Mouse (Mus musculus) liver (tissue): Measurements from ENCODE around the gene Faap24.

Experiments
- DNase-seq: peaks from one replicate; pipeline ENCODE4 v3.0.0-alpha.2; 2020; ENCODE audit warnings: mixed read lengths

Faap24 gene

DNA sequence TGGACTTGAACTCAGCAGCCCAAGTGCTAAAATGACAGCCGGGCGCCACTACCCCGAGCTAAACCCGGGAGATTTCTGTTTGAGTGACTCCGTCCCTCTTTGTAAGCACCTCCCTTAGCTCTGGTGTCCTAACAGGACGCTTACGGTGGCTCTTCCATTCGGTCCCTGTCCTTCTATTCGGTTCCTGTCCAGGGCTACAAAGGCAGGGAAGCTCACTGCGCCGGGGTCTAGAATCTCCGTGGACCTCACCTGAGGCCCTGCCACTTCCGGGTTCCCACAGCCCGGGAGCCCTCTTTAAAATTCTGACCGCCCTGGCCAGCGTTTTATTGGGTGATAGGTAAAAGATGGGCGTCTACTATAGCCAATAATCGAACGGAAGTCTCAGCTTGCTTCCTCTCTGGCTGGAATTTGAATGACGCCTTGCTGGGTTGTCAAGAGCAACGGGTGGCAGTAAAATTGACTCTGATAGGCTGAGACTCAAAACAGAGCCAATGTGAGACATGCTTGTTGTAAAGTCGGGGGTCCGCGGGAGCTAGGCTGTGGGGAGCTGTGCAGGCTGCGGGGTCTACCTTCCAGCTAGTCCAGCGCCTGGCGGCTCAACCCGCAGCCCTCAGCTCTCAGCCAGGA lies at the start of gene Faap24, which contains the start of gene Cep89:
Faap24 (minus strand) TSS at position 295 of the 627 bp plus-strand sequence.
Cep89 (plus strand) TSS at position 494 of the 627 bp plus-strand sequence.
- peak; percentile 90 for DNase-seq

DNA sequence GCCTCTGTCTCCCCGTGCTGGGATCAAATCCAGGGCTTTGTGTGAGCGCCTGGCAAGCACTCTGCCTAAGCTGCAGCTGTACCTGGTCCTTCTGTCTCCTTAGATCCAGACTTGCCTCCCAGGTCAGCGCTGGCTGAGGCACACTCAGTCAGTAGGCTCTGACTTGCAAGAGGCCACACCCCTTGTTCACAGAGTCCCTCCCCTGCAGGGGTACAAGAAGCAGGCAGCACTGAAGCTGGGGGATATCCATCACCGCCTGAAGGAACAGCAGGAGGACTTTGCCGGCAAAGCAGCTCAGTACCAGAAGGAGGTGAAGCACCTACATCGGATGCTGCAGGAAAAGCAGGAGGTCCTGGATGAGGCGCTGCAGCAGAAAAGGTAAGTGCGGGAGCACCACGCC lies 38.6 kb upstream of the Faap24 start:
- no peak for DNase-seq

DNA sequence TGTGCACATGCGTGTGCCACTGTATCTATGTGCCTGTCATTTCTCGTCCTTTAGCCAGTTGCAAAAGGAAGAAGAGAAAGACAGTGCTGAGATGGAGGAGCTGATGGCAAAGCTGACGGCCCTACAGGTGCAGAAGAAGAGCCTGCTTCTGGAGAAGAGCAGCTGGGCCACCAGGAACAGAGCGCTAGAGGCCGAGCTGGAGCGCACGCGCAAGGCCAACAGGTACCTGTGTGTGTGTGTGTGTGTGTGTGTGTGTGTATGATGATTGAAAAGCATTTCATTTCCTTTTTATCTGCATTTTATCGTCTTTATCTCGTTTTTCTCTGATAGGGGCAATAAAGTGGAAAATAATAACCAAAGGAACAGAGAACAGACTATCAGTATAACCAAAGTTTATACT lies 31.5 kb upstream of the Faap24 start:
- no peak for DNase-seq

DNA sequence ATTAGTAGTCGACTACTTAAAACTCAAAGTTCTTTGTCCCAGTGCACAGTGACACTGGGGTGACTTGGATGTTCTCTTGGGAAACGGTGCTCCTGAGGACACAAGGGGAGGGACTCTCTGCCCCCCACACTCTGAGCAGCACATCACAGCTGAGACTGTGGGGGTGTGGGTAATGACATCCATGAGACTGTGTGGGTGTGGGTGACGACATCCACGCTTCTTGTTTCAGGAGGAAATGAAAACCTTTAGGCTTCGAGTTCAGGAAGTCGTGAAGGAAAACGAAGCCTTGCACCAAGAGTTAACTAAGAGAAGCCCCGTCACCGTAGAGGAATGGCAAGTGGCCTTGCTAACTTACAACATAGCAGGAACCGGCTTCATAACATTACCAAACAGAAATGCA lies 26.4 kb upstream of the Faap24 start:
- DNase-seq, result no peak

DNA sequence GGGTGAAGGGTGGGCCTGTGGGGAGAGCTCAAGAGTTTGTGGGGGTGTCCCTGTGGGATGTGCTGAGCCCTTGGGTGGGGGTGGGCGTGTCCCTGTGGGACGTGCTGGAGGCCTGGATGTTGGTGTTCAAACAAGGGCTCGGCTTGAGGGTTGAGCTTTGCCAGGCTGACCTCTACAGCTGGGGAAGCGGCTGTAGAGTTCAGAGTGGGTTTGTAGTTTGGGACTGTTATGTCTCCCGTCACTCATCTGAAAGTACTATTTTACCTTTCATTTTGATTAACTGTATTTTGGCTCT lies 20.0 kb upstream of the Faap24 start:
- no peak for DNase-seq

DNA sequence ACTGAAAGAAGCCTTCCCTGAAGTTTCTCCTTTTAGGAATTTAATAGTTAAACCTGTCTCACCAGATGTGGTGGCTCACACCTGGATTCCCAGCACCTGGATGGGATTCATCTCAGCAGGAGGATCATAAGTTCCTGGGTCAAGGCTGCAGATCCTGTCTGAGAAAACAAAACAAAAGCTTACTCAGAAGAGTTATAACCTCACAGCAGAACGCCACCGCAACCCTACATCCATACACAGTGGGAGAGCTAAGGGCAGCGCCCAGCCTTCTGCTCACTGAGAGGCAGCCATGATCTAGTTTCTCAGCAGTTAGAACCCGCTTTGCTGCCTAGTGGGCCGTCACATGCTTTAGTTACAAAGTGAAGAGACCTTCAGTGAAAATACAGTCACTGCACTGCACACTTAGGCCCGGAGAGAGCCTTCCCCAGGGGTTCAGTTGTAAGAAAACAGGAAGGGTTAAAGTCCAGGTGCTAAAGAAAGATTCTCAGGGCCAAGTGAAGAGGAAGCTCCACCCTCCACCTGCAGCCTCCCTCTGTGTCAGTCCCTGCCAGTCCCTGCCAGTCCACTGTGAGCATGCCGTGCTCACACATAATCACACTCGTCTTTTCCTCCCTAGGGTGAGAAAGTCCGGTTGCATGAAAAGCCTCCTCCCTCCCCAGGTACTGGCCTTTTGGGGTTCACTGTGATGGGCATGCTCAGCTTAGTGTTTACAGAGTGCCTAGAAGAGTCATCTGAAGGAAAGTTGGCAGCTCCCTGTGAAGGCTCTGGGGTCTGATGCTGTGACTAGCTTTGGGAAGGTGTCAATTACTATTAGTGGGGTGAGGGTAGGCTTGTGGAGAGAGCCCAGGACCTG lies 19.4 kb upstream of the Faap24 start:
- DNase-seq, result no peak

DNA sequence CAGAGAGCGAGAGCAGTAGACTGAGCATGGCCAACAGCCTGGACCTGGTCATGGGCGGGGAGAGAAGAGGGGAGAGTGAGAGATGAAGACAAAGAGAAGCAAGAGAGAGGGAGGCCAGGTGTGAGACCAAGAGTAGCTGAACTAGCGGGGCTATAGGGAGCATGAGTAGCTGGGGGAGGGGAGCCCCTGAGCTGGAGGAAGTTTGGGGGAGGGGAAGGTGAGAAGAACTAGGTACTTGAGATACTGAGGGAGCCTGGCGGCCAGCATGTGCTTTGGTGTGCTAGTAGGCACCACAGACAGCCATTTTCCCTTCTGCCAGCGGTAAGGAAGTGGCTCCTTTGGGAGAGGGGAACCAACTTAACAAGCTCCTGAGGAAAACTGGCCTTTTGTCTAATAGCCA lies 18.6 kb upstream of the Faap24 start:
- DNase-seq, result no peak

DNA sequence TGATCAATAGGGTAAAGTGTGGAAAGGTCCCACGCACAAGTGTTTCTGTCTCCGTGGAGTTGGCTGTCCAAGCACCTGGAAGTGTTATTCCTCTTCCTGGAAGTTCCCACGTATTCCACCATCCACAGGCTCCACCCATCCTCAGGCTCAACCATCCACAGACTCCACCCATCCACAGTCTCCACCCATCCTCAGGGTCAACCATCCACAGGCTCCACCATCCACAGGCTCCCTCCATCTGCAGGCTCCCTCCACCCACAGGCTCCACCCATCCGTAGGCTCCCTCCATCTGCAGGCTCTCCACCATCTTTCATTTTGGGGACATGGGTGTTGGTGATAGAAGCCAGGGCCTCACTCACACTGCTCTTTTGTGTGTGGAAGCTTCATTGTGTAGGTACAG lies 4.5 kb upstream of the Faap24 start:
- no peak for DNase-seq

DNA sequence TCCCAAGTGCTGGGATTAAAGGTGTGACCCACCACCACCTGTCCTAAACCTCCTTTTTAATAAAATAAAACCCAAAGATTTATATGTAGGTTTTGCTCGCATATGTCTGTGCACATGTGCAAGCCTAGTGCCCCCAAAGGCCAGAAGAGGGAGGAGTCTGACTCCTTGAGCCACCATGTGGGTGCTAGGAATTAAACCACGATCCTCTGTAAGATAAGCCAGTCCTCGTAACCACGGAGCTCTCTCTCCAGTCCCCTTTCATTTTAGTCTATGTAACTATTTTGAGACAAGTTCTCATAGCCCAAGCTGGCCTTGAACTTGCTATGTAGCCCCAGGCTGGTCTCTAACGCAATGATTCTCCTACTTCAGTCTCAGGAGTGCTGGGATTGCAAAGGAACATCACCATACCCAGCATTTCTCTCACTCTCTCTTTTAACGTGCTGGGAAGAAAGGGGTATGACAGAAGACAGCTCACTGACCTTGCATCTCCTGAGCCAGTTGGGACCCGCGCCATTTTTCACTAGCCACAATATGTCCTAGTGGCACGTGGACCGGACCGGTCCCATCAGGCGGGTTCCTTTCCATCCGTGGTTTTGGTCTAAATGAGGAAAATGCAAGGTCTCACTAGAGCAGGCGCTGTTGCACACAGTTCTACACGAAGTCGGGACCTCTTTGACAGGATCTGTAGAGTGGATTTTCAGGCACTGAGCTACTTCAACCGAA lies 741 bp downstream of the Faap24 start:
- DNase-seq, result peak; percentile 33

DNA sequence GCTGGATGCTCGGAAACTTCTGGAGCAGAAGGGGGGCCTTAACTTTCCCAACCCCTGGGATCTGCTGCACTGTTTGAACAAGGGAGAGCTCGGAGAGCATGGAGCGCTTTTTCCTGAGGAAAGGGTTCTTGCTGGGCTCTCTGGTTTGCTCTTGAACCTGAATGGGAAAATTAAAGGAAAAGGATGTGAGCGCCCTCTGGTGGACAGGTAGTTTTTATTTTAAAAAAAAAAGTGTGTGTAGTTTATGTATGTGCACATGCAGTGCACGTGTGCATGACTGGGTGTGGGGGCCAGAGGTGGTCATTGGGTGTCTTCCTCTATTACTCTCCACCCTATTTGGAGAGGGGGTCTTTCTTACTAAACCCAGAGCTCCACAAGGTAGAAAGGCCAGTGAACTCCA lies 3.7 kb downstream of the Faap24 start:
- peak; percentile 23 for DNase-seq

DNA sequence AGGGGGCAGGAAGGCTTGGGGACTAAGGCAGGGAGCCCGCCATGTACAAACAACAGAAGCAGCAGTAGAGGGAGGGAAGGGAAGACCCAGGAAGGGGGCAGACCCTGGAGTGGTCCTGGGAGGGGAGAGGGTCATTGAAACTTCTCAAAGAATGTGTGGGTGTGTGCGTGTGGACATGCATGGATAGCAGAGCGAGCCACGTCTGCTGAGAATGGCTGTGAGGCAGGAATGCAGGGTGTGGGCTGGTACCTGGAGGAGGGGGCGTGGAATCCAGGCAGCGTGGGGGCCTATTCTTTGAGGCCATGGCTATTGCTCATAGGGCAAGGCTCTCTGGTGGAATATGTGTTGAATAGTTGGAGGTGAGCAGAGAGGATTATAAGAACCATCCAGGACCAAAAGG lies 7.9 kb downstream of the Faap24 start:
- DNase-seq, result no peak

DNA sequence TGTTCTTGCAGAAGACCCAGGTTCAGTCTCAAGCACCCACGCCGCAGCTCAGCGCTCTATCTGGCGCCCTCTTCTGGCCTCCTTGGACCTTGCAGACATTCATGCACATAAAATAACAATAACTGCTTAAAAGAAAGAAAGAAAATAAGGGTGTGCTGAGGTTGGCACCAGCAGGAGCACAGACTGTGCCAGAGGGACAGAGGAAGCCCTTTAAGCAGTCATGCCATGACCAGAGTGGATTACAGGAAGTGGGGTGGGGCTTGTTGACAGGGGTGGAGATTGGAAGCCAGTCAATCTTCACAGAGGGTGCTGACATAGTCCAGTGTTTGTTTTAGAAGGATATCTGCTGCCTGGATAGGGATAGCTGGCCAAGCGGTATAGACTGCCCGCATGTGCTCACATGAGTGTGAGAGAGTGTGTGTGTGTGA lies 10.1 kb downstream of the Faap24 start:
- DNase-seq, result peak; percentile 29

DNA sequence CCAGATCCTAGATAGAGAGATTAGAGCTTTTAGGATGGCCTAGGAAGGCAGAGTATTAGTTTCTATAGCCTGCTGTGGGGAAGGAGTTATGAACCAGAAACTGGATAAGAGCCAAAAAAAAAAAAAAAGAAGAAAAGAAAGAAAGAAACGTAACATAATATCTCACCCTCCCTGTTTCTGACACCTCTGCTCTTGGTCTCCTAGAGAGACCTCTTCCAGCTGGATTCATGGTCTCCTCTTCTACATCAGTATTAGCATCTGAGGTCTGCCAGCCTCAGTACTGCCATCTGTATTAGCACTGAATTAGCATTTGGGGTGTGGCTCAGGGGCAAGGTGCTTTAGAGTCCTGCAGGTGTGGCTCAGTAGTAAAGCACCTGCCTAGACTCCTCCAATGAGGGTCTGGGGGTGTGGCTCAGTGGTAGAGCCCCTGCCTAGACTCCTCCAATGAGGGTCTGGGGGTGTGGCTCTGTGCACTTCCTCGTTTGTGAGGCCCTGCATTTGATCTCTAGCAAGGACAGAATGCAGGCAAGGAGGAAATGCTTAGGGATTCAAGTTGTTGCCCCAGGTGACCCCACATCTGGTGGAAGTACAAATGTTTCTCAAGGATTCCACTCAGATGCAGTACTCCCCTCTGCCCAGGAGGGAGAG lies 13.8 kb downstream of the Faap24 start:
- no peak for DNase-seq

DNA sequence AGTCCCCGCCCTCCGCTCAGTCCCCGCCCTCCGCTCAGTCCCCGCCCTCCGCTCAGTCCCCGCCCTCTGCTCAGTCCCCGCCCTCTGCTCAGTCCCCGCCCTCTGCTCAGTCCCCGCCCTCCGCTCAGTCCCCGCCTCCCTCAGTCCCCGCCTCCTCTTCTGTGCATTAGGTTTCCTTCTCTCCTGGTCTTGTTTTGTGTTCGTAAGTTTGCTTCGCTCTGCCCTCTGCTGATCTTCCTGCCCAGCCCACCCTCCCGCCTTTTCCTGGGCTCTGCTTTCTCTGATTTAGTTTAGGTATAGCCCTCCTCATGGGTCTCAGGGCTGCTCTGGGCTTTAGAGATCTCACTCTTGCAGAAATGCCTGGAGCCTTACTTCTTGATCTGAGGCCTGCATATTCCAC lies 14.8 kb downstream of the Faap24 start:
- peak; percentile 41 for DNase-seq

DNA sequence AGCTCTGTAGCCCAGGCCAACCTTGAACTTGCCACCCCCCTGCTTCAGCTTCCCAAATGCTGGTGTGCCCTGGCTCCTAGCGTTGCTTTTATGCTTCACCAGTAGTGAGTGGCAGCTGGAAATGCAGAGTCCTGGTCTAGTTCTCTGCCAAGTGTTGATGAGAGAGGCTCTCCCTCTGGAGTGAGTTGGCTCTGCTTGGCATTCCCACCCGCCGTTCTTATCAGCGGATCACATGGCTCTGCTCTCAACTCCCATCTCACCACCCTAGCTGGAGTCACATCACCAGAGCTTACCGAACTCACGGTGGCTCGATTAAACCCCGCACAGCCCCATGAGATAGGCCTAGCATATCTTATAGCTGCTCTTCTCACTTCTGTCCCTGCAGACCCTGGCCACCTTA lies 16.3 kb downstream of the Faap24 start:
- DNase-seq, result no peak

DNA sequence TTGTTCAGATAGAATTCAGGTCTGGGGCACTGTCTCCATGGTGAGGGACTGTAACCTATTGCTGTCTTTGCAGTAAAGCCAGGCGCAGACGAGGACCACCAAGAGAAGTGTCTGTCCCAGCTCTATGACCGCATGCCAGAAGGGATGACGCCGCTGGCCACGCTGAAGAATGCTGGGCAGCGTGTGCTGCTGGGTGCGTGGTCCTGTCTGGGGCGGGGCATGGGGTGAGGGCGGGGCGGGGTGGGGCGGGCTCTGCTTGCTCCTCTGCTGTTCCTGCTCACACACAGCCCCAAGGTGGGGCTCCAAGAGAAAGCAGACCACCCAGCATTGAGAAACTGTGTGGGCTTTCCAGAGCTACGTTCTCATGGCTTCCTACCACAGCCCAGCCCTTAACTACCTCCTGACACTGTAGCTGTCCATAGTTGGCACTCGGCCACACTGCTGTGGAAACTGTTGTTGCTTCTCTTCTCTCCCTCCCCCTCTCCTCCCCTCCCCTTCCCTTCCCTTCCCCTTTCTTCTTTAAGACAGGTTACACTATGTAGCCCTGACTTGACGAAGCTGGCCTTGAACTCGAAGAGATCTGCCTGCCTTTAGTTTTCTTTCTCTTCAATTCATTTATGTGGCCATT lies 17.0 kb downstream of the Faap24 start:
- no peak for DNase-seq

DNA sequence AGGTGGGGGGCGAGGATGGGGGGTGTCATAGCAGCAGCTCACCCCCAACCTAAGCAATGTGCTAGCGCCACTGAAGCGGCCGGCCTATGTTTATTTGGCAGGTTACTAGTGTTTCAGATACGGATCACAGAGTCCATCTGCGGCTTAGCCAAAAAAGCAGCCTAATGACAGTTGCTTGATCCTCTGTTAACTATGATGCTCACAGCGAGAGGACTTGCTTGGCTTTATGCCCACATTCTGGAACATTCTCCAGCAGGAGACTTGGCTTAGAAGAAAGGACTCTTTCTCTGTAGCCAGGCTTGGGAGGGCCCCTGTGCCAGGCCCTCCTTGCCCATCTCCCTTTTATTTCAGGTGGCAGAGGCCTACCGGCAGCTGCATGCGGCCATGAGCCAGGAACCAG lies 20.0 kb downstream of the Faap24 start:
- no peak for DNase-seq

DNA sequence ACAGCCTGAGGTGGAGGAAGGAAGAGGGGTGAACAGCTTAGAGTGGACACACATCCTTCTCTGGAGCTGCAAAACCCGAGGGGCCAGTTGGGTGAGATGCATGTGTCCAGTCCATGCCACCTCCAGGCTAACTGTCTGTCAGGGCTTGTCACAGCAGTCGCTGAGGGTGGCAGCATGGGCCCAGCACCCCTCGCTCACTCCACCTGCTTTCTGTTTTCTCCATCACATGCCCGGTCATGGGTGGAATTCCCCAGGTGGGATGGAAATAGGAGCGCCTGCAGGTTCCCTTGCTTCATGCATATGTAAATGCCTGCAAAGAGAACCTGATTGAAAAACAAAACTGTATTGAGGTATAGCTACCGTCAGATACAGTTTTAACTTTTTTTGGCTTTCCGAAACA lies 22.4 kb downstream of the Faap24 start:
- no peak for DNase-seq

DNA sequence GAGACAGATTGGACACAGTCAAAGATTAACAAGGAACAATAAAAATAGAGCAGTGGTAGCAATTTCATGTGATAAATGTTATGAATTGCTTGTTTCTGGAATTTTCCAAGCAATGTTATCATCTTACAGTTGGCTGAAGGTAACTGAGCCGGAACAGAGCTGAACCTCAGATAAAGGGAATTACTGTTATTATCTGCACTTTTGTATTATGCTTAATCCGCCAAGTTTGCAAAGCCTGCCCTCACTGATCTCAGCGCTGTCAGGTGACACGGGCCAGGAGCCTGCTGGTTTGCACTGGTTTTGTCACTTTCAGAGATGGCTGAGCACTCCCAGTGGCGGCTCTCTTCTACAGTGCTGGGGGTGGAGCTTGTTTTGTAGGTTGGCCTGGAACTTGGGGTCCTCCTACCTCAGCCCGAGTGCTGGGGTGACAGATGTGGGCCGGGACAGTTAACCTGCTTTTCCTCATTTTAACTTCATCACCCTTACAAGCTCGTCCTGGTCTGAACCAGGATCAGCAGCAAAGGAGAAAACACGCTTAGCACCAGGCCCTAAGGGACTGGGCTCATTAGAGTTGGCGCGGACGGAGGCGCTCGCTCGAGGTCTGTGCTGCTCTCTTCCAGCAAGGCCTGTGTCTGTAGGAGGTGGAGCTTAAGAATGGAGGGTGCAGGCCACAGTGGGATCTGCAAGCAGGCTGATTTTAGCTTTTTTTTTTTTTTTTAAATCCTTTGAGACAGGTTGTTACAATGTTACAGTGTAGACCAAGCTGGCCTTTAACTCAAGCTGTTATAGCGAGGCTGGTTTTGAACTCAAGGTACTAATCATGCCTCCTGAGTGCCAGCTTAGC lies 23.3 kb downstream of the Faap24 start:
- peak; percentile 15 for DNase-seq

DNA sequence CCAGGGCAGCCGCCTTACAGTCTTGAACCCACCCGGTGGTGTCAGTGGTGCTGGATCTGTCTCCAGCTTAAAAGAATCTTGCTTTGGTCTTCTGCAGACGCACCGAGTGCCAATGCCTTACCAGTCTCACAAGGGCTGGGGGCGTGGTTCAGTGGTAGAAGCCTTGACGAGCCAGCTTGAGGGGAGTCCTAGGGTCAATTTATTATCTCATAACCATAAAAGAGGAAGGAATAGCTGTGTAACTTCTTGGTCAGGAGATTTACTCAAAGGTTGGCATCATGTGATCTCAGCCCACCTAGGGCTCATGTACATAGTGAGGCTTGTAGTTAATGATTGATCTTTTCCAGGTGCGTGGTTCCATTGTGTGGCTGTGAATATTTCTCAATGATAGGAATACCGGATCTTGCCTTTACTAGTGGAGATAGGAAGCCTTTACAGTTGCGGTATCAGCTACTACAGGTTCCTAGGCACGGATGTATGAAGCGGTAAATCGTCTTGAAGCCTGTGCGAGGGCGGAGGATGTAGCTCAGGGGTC lies 24.1 kb downstream of the Faap24 start:
- no peak for DNase-seq

DNA sequence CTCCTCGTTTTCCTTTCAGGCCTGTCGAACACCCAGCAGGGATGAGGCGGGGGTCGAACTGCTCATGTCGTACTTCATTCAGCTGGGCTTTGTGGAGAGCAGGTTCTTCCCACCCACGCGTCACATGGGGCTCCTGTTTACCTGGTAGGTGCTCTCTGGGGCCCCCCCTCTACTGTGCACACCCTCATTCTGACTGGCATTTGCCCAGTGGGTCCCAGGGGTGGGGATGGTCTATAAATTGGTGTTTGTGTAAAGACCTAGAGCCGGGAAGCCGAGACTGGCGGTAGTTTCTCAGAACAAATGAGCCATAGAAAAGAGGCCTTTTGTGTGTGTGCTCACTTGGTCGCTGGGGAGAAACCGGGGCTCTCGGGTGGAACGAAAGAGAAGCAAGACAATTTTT lies 25.5 kb downstream of the Faap24 start:
- DNase-seq, result no peak
